Comparison of ENCODE assay signal across 15 mouse cellular contexts in genomic region chr15:61322243-61322642, GRCm38 (mm10).
"Had no signal": no experiment of that assay in that cellular context is flagged by ENCODE, and none has a peak within 500 bp of the region (broad histone marks: within the 10 kb centered on the region; RNA-seq: fewer than 3 reads in every experiment).

No protein-coding gene starts in this region.

- H3K4me2 ChIP-seq: neural tube, embryonic 15.5 days; stomach, embryonic 15.5 days had no signal

- H3K27me3 ChIP-seq: neural tube, embryonic 15.5 days; stomach, embryonic 15.5 days had no signal

- H3K9ac ChIP-seq: neural tube, embryonic 15.5 days; stomach, embryonic 15.5 days had no signal

- H3K36me3 ChIP-seq: neural tube, embryonic 15.5 days; stomach, embryonic 15.5 days had no signal

- H3K4me3 ChIP-seq: neural tube, embryonic 15.5 days; stomach, embryonic 15.5 days had no signal

- DNase-seq: retina, postnatal 1 day; right cerebral cortex, adult 18-20 months; right cerebral cortex, postnatal 14 days; right cerebral cortex, postnatal 25 days; right cerebral cortex, postnatal 4 days; spleen, adult 18-20 months; thymus, adult 18-20 months; thymus, adult 2 months; thymus, postnatal 14 days; thymus, postnatal 25 days; thymus, postnatal 36 days; thymus, postnatal 4 days had no signal

- H3K27ac ChIP-seq: neural tube, embryonic 15.5 days; stomach, embryonic 15.5 days; stomach, postnatal 0 days had no signal

- H3K4me1 ChIP-seq: neural tube, embryonic 15.5 days; stomach, embryonic 15.5 days had no signal

- H3K9me3 ChIP-seq: neural tube, embryonic 15.5 days; stomach, embryonic 15.5 days had no signal
